Mouse (Mus musculus) testis, adult 2 months (tissue): ENCODE measurements around the gene Serpina5.

Source experiments
- CTCF ChIP-seq: fragments of 200-500 bp; IDR thresholded peaks from 2 replicates; pipeline ENCODE4 v1.5.1; 2012; ENCODE audit warnings: low read depth, mild to moderate bottlenecking, inconsistent platforms, low read length, moderate library complexity; ENCODE audit not compliant: control insufficient read depth, insufficient read depth, insufficient replicate concordance
- POLR2A ChIP-seq: fragments of 200-500 bp; IDR thresholded peaks from 2 replicates; pipeline ENCODE4 v1.6.1; 2012; ENCODE audit warnings: low read depth, mild to moderate bottlenecking, inconsistent platforms, low read length, moderate library complexity; ENCODE audit not compliant: control insufficient read depth

DNA sequence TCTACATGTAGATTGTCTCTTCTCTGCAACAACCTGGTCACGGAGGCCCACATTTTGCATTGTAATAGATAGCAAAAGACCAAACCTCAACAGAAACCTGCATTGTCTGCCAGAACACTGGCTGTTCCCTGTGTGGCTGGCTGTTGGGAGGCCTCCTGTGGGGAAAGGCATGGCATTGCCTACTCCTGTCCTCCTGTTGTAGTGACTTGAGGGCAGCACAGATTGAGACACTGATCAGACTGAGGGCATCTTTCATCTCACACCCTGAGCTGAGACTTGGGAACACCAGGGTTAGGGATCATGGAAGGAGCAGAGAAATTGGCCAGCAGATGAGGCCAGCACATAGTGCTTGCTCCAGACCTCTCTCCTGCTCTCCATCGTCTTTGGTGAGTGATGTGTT lies 37.3 kb downstream of the Serpina5 start:
- TF ChIP-seq CTCF (no peak), POLR2A (no peak)
